In the genomic region with DNA sequence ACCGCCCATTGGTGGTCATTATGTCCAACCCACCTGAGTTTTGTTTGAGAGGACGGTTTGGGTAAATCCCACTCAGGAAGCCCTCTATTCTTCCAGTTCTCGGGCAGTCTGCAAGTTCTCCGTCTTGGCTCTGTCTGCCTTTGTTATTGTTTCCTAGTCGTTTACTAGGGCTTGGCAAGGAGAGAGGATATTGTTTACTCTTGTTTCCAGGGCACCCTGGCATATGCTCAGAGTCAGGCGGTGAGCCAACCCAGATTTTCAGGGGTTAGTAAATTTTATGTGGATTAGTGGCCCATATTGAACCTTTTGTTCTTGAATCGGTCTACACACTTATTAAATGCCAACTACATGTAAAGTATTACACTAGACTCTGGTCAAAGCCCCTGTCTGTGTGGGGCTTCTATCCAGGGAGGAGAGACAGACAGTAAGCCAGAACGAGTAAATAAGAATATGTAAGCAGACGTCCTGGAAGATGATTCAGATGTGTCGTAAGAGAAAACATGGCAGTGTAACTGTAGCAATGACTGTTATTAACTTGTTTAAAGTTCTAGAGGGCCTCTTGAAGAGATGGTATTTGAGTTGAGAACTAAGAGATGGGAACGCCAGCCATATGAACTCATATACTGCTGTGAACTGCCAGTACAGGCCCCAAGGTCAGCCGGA, we compare ENCODE assay signal across 9 mouse cellular contexts. TPM values are rescaled to one million over a fixed set of nuclear protein-coding genes. Genes with fewer than 3 reads are reported as not detected.
DNase-seq lines count a peak whose midpoint lies in the region; ATAC-seq and TF ChIP-seq lines count a peak whose summit lies in the region.
"Had no signal": no experiment of that assay in that cellular context is flagged by ENCODE, and none has a peak within 500 bp of the region (broad histone marks: within the 10 kb centered on the region; RNA-seq: fewer than 3 reads in every experiment).

No protein-coding gene starts in this region.

- H3K4me1 ChIP-seq in neural tube, embryonic 11.5 days (ENCODE audit: control insufficient read depth, insufficient read depth, low read length), result peaks cover 10% of the 10 kb centered on the region
- H3K4me1 ChIP-seq in intestine, postnatal 0 days (replicated peaks; ENCODE audit: control insufficient read depth, insufficient read depth, low read length), result peaks cover 13% of the 10 kb centered on the region; the same call in 1 of the 2 replicates

- no peak overlapping the region for H3K4me2 ChIP-seq in neural tube, embryonic 11.5 days (ENCODE audit: low read depth)
- peak overlapping the region; percentile 44; the same call in 1 of the 2 replicates for H3K4me2 ChIP-seq in intestine, postnatal 0 days (replicated peaks; ENCODE audit: low read depth)
- H3K4me2 ChIP-seq: limb, embryonic 12.5 days had no signal

- no peak overlapping the region for H3K9ac ChIP-seq in neural tube, embryonic 11.5 days (ENCODE audit: low read length)
- H3K9ac ChIP-seq in intestine, postnatal 0 days (ENCODE audit: low read depth, low read length), result no peak overlapping the region
- H3K9ac ChIP-seq: limb, embryonic 12.5 days had no signal

- no peak overlapping the region for H3K4me3 ChIP-seq in neural tube, embryonic 11.5 days (ENCODE audit: low read depth, low read length)
- no peak overlapping the region for H3K4me3 ChIP-seq in intestine, postnatal 0 days (ENCODE audit: low read depth, low read length)
- H3K4me3 ChIP-seq: limb, embryonic 12.5 days had no signal

- H3K27ac ChIP-seq in neural tube, embryonic 11.5 days (ENCODE audit: low read depth, low read length), result peak overlapping the region; percentile 63
- H3K27ac ChIP-seq in intestine, postnatal 0 days (ENCODE audit: low read depth, low read length), result 0 out of 2 replicates have a peak overlapping the region, but pooled peaks have one; percentile 35
- H3K27ac ChIP-seq: limb, embryonic 12.5 days had no signal

- intact Hi-C loops in gastrocnemius, postnatal 36 days (cut with DNase I), result no loop called here

- no peak for TF ChIP-seq CTCF in intestine, postnatal 0 days (IDR thresholded peaks at IDR 0.05; ENCODE audit: low read depth)

- no peaks in the 10 kb centered on the region for H3K27me3 ChIP-seq in neural tube, embryonic 11.5 days (ENCODE audit: control insufficient read depth, insufficient read depth, low read length)
- H3K27me3 ChIP-seq in intestine, postnatal 0 days (replicated peaks; ENCODE audit: control insufficient read depth, insufficient read depth, low read length), result no peaks in the 10 kb centered on the region
- H3K27me3 ChIP-seq: limb, embryonic 12.5 days had no signal

- WGBS in neural tube, embryonic 11.5 days, result 76% methylated on average over 12 of the region's 12 CpGs
- 50% methylated on average over 12 of the region's 12 CpGs for WGBS in intestine, postnatal 0 days

- no peaks in the 10 kb centered on the region for H3K9me3 ChIP-seq in neural tube, embryonic 11.5 days (ENCODE audit: control insufficient read depth, low read length)
- H3K9me3 ChIP-seq in intestine, postnatal 0 days (ENCODE audit: control insufficient read depth), result no peaks in the 10 kb centered on the region
- H3K9me3 ChIP-seq: limb, embryonic 12.5 days had no signal

- DNase-seq in gastrocnemius, adult 18-20 months (ENCODE audit: low spot score), result peak; percentile 17
- no peak for DNase-seq in gastrocnemius, postnatal 36 days
- no peak for DNase-seq in neural tube, embryonic 11.5 days (ENCODE audit: low spot score)
- DNase-seq in neural tube, embryonic 10.5 days (ENCODE audit: extremely low spot score, low spot score), result no peak
- DNase-seq in retina, postnatal 7 days (ENCODE audit: low read depth, low spot score), result peak; percentile 17
- DNase-seq in thymus, postnatal 25 days, result no peak

- H3K36me3 ChIP-seq in neural tube, embryonic 11.5 days (ENCODE audit: control insufficient read depth, insufficient read depth, low read length), result no peaks in the 10 kb centered on the region
- no peaks in the 10 kb centered on the region; the same call in 1 of the 2 replicates for H3K36me3 ChIP-seq in intestine, postnatal 0 days (ENCODE audit: control insufficient read depth, insufficient read depth)

- no peak for ATAC-seq in neural tube, embryonic 11.5 days (ENCODE audit: insufficient read depth, low FRiP score, low TSS enrichment)
- no peak for ATAC-seq in intestine, postnatal 0 days
- no peak for ATAC-seq in megakaryocyte-erythroid progenitor cell, adult 5-6 weeks (replicated peaks; ENCODE audit: low FRiP score, low TSS enrichment, poor library complexity, severe bottlenecking)

RNA-seq across cellular contexts. Expression of a gene that starts 13.9 kb away (rescaled TPM):
- 1 to 10 TPM; 8.8 to 9.7 TPM for total RNA-seq in gastrocnemius, adult 18-20 months (2021)
- total RNA-seq in gastrocnemius, postnatal 36 days (2021), result 1 to 10 TPM; 5.9 to 7.9 TPM
- 96.5 and 106 TPM in 2 replicates for polyA plus RNA-seq in neural tube, embryonic 11.5 days (2014; fragmentation: Nextera tagmentation; extraction: Ambion mirVana)
- 19.4 and 19.5 TPM in 2 replicates for polyA plus RNA-seq in intestine, postnatal 0 days (2015; fragmentation: Nextera tagmentation; extraction: Ambion mirVana)
- total RNA-seq in megakaryocyte-erythroid progenitor cell, adult 5-6 weeks (2014; fragmentation: Nextera tagmentation), result 23.5 and 28.1 TPM in 2 replicates
- total RNA-seq in megakaryocyte-erythroid progenitor cell, adult 5-6 weeks (2017), result 36.6 and 39.6 TPM in 2 replicates

Comparison
In these comparisons a context has a peak if more than half of its experiments do, and no peak if none do; other contexts are left out.
1. DNase-seq: peak in gastrocnemius, adult 18-20 months (single experiment) and retina, postnatal 7 days (single experiment); none in gastrocnemius, postnatal 36 days (0 of 2), neural tube, embryonic 11.5 days (single experiment), neural tube, embryonic 10.5 days (single experiment) and thymus, postnatal 25 days (single experiment).